Mouse (Mus musculus) intestine, embryonic 14.5 days (tissue): ENCODE data around the gene Itgam. TPM values are rescaled to one million over a fixed set of nuclear protein-coding genes. Genes with fewer than 3 reads are reported as not detected.
"Not testable (repeated sequence)": the region's sequence is repeated elsewhere in the genome, so short reads cannot be mapped to it uniquely, and the experiment has no call there.

Experiments
- ATAC-seq: fragments of 200-750 bp; cut with Nextera tagmentation; replicated peaks from 2 replicates; pipeline ENCODE4 v1.8.0; 2017; ENCODE audit warnings: low read depth, moderate number of reproducible peaks, moderate TSS enrichment, moderate library complexity; ENCODE audit not compliant: low FRiP score, low TSS enrichment
- DNase-seq: peaks from one replicate; pipeline ENCODE4 v3.0.0-alpha.2; 2018; ENCODE audit warnings: low spot score
- H3K27ac ChIP-seq: fragments of 300-500 bp; sonication (generic); 2 replicates; pipeline ENCODE4 v1.5.1; 2014; ENCODE audit warnings: low read depth, mild to moderate bottlenecking, control low read depth
- H3K27me3 ChIP-seq: fragments of 300-500 bp; sonication (generic); replicated peaks from 2 replicates; pipeline ENCODE4 v1.6.1; 2014; ENCODE audit warnings: low read length, control low read depth; ENCODE audit not compliant: control insufficient read depth, insufficient read depth
- H3K36me3 ChIP-seq: fragments of 300-500 bp; sonication (generic); 2 replicates; pipeline ENCODE4 v1.6.1; 2014; ENCODE audit warnings: low read length, control low read depth; ENCODE audit not compliant: control insufficient read depth, insufficient read depth
- H3K4me1 ChIP-seq: fragments of 300-500 bp; sonication (generic); replicated peaks from 2 replicates; pipeline ENCODE4 v1.6.1; 2014; ENCODE audit warnings: low read length, control low read depth, mixed read lengths; ENCODE audit not compliant: control insufficient read depth, insufficient read depth
- H3K4me2 ChIP-seq: fragments of 300-500 bp; sonication (generic); 2 replicates; pipeline ENCODE4 v1.6.1; 2014; ENCODE audit warnings: low read length
- H3K4me3 ChIP-seq: fragments of 300-500 bp; sonication (generic); 2 replicates; pipeline ENCODE4 v1.5.1; 2014; ENCODE audit warnings: low read depth, low read length, control low read depth, mixed read lengths
- H3K9ac ChIP-seq: fragments of 300-500 bp; sonication (generic); 2 replicates; pipeline ENCODE4 v1.6.1; 2014; ENCODE audit warnings: mild to moderate bottlenecking, low read length
- H3K9me3 ChIP-seq: fragments of 300-500 bp; sonication (generic); 2 replicates; pipeline ENCODE4 v1.6.1; 2016; ENCODE audit warnings: low read length, control low read depth; ENCODE audit not compliant: control insufficient read depth
- WGBS: fragments of 180-500 bp; shearing (Covaris S2); extraction: QIAGEN DNeasy Blood & Tissue Kit; methylation state at CpG from one replicate; pipeline ENCODE4 v1.1.7; 2014; 5-methylcytosine and 5-hydroxymethylcytosine counted together
- polyA plus RNA-seq: library from polyadenylated mRNA; unstranded; fragments of >200 nt; fragmentation: Nextera tagmentation; extraction: Ambion mirVana; gene quantifications from 2 replicates; pipeline ENCODE4 v1.2.1, GENCODE M21; 2014

The Itgam gene
- polyA plus RNA-seq, 1 experiment from 2014 or later: 1.7 TPM

- Histone ChIP-seq H3K4me1 (no peaks in the 10 kb centered on the region), H3K9ac (no peak overlapping the region), H3K9me3 (no peaks in the 10 kb centered on the region), H3K4me2 (no peak overlapping the region), H3K27me3 (no peaks in the 10 kb centered on the region), H3K36me3 (no peaks in the 10 kb centered on the region), H3K4me3 (no peak overlapping the region), H3K27ac (no peak overlapping the region)
- 79% methylated on average over 4 of the region's 4 CpGs for WGBS
- DNase-seq (no peak), ATAC-seq (no peak)
Observed at GRCm38 (mm10) chr7:128024932-128025331, 37.5 kb upstream of the Itgam start.

- DNase-seq: no peak
- Histone ChIP-seq H3K36me3 (no peaks in the 10 kb centered on the region), H3K4me1 (no peaks in the 10 kb centered on the region), H3K4me3 (no peak overlapping the region), H3K27ac (no peak overlapping the region), H3K9ac (no peak overlapping the region), H3K9me3 (no peaks in the 10 kb centered on the region), H3K4me2 (no peak overlapping the region), H3K27me3 (no peaks in the 10 kb centered on the region)
- 70% methylated on average over 4 of the region's 4 CpGs for WGBS
- no peak for ATAC-seq
Observed at GRCm38 (mm10) chr7:128025381-128025780, 37.1 kb upstream of the Itgam start.

- H3K4me3 ChIP-seq: no peak overlapping the region
- H3K27me3 ChIP-seq: no peaks in the 10 kb centered on the region
- no peaks in the 10 kb centered on the region for H3K4me1 ChIP-seq
- DNase-seq (peak; percentile 58), ATAC-seq (peak; percentile 80)
- 41% methylated on average over 9 of the region's 9 CpGs for whole genome bisulfite sequencing
- H3K27ac ChIP-seq: peak overlapping the region; percentile 82
- H3K9ac ChIP-seq: no peak overlapping the region
- peak overlapping the region; percentile 2; the same call in 1 of the 2 replicates for H3K4me2 ChIP-seq
- no peaks in the 10 kb centered on the region for H3K9me3 ChIP-seq
- H3K36me3 ChIP-seq: no peaks in the 10 kb centered on the region
Observed at GRCm38 (mm10) chr7:128031403-128031976, 30.9 kb upstream of the Itgam start.

GRCm38 (mm10) chr7:128032290-128032988 is 30.0 kb upstream of the Itgam start:
- Histone ChIP-seq H3K9me3 (no peaks in the 10 kb centered on the region), H3K4me2 (0 out of 2 replicates have a peak overlapping the region, but pooled peaks have one; percentile 2), H3K27ac (peak overlapping the region; percentile 82), H3K9ac (no peak overlapping the region), H3K36me3 (no peaks in the 10 kb centered on the region), H3K4me1 (no peaks in the 10 kb centered on the region), H3K27me3 (no peaks in the 10 kb centered on the region), H3K4me3 (no peak overlapping the region)
- ATAC-seq: peak; percentile 77
- DNase-seq: peak; percentile 59
- 74% methylated on average over 5 of the region's 5 CpGs for WGBS

- Histone ChIP-seq H3K4me1 (no peaks in the 10 kb centered on the region), H3K4me3 (no peak overlapping the region), H3K27me3 (no peaks in the 10 kb centered on the region), H3K9ac (no peak overlapping the region), H3K9me3 (no peaks in the 10 kb centered on the region), H3K27ac (peak overlapping the region; percentile 48), H3K36me3 (no peaks in the 10 kb centered on the region), H3K4me2 (no peak overlapping the region)
- 83% methylated on average over 3 of the region's 3 CpGs for WGBS
- no peak; the same call in 1 of the 2 replicates for ATAC-seq
- no peak for DNase-seq
Observed at GRCm38 (mm10) chr7:128032989-128033293, 29.5 kb upstream of the Itgam start.

DNA sequence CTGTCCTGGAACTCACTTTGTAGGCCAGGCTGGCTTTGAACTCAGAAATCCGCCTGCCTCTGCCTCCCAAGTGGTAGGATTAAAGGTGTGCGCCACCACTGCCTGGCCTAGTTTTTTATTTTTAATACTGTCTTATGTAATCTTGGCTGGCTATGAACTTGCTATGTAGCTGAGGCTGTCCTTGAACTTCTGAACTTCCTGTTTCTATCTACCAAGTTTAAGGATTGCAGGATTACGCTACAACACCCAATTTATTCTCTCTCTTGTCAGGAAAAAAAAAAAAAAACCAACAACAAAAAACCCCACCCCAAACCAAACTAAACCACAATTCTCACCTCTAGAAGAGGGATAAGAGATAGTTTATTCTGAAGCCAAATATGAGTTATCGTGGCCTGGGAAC is 28.8 kb upstream of the Itgam start:
- H3K27me3 ChIP-seq: no peaks in the 10 kb centered on the region
- no peak overlapping the region for H3K4me2 ChIP-seq
- H3K4me3 ChIP-seq: no peak overlapping the region
- ATAC-seq (no peak), DNase-seq (no peak)
- 91% methylated on average over 4 of the region's 4 CpGs for WGBS
- H3K27ac ChIP-seq: no peak overlapping the region; the same call in 1 of the 2 replicates
- H3K36me3 ChIP-seq: no peaks in the 10 kb centered on the region
- no peaks in the 10 kb centered on the region for H3K9me3 ChIP-seq
- H3K9ac ChIP-seq: no peak overlapping the region
- no peaks in the 10 kb centered on the region for H3K4me1 ChIP-seq

GRCm38 (mm10) chr7:128042161-128042820 is 20.1 kb upstream of the Itgam start:
- not testable (repeated sequence) for H3K27ac ChIP-seq, H3K4me3 ChIP-seq, H3K27me3 ChIP-seq, DNase-seq, H3K9ac ChIP-seq, H3K36me3 ChIP-seq, ATAC-seq, H3K4me2 ChIP-seq, H3K9me3 ChIP-seq, H3K4me1 ChIP-seq
- 78% methylated on average over 15 of the region's 15 CpGs for WGBS

GRCm38 (mm10) chr7:128044142-128044785 is 18.2 kb upstream of the Itgam start:
- Histone ChIP-seq H3K4me1 (no peaks in the 10 kb centered on the region), H3K9ac (no peak overlapping the region)
- WGBS: 71% methylated on average over 4 of the region's 4 CpGs

More at GRCm38 (mm10) chr7:128044142-128044785, 18.2 kb upstream of the Itgam start:
- no peaks in the 10 kb centered on the region for H3K27me3 ChIP-seq
- DNase-seq (no peak), ATAC-seq (no peak)
- H3K27ac ChIP-seq: no peak overlapping the region
- no peak overlapping the region for H3K4me3 ChIP-seq
- no peaks in the 10 kb centered on the region for H3K9me3 ChIP-seq
- H3K4me2 ChIP-seq: no peak overlapping the region
- no peaks in the 10 kb centered on the region for H3K36me3 ChIP-seq
